Mouse (Mus musculus) erythroblast, embryonic 14.5 days (primary cell): ENCODE data around the gene Wrap53.

Experiments used
- GATA1 ChIP-seq: IDR thresholded peaks from 2 replicates; pipeline ENCODE4 v1.6.1; 2012; ENCODE audit warnings: low read length, inconsistent platforms, mixed read lengths
- TAL1 ChIP-seq: IDR thresholded peaks from 3 replicates; pipeline ENCODE4 v1.6.1; 2012; ENCODE audit warnings: low read length, inconsistent platforms, mixed read lengths

GRCm38 (mm10) chr11:69563373-69563772 is 16.7 kb downstream of the Wrap53 start:
- TF ChIP-seq GATA1 (no peak), TAL1 (no peak)
